Mouse (Mus musculus): ENCODE results near the gene Prune1.

Prune1 gene

GRCm38 (mm10) chr3:95277149-95277551 lies 4.7 kb downstream of the Prune1 start:
- DNase-seq (ENCODE audit: low spot score): no peak

DNA sequence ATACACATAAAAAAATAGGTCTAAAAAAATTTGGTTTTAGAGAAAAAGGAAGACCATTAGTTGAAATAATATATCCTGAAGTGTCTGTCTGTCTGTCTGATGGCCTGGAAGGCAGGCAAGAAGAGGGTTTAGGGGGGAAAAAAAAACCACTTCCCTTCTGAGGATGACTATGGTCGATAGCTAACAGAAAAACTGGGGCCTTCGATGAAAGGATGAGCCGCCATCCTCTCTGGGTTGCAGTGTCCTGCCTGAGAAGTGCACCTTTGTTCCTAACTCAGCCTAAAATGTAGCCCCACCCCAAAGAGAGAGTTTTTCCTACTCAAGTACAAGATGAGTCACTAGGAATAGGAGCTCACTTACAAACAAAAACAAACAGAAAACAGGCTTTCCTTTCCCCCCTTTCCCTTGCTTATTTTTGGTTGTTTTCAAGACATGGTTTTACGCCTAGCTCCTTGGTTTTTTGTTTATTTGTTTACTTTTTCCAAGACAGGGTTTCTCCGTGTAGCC lies 5.4 kb downstream of the Prune1 start:
- no peak for DNase-seq (ENCODE audit: low spot score)

- no peak for DNase-seq (ENCODE audit: low spot score)
Observed at GRCm38 (mm10) chr3:95275161-95275560, 6.7 kb downstream of the Prune1 start.

GRCm38 (mm10) chr3:95274453-95274852 lies 7.4 kb downstream of the Prune1 start:
- DNase-seq (ENCODE audit: low spot score): no peak

GRCm38 (mm10) chr3:95273471-95273870 lies 8.4 kb downstream of the Prune1 start:
- DNase-seq (ENCODE audit: low spot score): no peak

DNA sequence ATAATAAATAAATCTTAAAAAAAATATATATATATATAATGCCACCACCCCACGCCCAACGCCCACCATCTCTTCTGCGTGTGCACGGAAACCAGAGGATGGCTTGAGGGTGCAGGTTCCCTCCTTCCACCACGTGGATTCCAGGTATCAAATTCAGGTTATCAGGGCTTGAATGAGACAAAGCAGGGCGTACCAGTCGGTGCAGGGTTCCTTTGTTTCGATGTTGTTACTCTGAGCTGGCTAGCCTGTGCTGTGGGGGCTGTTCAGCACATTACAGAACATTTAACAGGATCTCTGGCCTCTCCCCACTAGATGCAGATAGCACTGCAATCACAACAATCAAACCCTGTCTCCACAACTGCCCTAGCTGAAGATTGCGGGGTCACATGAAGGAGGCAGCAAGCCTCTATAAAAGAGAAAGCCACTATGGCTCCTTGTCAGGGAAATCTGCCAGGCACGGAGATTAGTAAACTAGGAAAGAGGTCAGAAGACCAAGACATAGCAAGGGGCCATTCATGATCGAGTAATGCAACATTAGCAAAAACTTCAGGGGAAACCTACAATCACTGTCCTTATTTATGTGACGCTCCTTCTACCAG lies 11.0 kb downstream of the Prune1 start:
- no peak for DNase-seq (ENCODE audit: low spot score)

DNA sequence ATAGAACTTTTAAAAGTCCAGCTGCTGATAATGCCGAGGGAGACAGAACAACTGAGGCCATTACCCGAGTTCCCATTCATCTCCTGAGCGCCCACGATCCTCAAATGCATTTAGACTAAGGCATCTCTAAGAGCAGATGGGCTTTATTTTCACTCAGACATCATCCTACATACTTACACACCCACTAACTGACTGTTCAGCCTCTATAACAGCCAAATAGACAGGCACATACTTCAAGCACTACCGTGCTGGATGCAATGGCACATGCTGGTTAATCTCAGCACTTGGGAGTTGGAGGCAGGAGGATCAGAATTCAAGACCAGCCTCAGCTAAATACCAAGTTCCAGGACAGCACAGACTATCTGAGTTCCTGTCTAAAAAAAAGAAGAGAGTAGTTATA lies 12.1 kb downstream of the Prune1 start:
- no peak for DNase-seq (ENCODE audit: low spot score)

DNA sequence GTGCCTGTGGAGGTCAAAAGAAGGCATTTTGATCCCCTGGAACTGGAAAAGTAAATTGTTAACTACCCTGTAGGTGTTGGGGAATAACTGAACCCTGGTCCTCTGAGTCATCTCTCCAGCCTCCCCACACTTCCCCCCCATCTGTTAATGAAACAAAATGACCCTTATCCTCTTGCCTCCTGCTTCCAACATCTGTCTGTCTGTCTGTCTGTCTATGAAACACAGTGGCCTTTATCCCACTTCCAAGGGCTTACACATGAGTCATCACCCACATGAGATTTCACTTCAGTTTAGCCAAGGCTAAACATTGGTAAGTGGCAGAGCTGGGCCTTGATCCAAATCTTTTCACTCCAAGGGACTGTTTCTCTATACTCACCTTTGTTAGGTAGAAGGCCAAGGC lies 14.0 kb downstream of the Prune1 start:
- DNase-seq (ENCODE audit: low spot score): no peak

DNA sequence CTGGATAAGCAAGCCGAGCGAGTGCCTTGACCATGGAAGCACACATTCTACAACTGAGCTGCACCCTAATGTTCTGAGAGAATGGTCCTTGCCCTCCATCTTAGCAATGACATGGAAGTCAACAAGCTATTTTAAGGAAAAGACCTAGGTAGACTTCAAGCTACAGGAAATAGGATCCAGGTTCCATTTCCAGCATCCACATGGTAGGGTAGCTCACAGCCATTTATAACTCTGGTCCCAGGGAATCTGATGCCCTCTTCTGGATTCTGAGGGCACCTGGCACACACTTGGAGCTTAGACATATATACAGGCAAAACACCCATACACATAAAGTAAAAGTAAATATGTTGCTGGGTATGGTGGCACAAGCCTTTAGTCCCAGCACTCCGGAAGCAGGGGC lies 15.8 kb downstream of the Prune1 start:
- DNase-seq (ENCODE audit: low spot score): no peak

DNA sequence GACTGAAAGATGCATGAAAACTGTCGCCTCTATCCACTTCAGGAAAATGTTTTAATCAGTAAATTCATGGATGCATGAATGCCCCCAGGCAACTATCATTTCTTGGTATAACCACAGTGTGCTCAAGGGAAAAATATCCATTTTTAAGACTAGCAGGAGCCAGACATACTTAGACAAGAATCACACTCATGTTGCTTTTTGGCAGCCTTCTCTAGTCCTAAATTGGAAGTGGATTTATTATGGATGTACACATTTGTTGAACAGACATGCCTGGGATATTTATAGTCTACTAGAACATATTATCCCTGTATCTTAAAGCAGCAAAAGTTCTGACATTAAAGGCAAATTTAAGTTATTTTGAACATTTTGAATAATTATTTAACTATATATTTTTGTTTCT lies 17.2 kb downstream of the Prune1 start:
- no peak for DNase-seq (ENCODE audit: low spot score)

DNA sequence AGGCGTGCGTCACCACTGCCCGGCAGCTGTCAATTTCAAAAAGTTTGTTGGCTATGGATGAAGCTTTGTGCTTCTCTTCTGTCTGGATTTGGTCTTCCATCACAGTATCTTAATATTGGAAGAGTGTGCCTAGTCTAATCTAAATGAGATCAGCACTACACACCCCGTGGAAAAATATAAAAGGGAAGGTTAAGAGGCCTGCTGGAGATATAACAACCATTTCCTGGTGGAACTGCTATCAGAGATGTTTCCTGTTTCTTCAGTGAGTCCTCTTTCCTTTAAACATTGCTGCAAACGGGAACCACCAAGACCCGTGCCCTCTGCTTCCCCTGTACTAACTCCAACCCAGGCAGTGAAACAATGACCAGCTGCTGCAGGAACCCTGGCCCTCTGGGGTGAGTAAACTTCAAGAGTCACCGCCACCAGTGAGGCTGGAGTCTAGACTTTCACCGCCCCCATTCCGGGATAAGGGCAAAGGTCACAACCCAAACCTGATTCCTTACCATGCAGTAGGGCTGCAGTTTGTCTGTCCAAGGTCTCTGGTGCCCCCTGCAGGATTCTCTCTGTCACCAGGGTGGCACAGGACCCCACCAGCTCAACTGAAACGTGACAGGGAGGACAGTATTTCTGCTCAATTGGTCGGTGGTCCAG lies 18.7 kb downstream of the Prune1 start:
- DNase-seq (ENCODE audit: low spot score): peak; percentile 60

DNA sequence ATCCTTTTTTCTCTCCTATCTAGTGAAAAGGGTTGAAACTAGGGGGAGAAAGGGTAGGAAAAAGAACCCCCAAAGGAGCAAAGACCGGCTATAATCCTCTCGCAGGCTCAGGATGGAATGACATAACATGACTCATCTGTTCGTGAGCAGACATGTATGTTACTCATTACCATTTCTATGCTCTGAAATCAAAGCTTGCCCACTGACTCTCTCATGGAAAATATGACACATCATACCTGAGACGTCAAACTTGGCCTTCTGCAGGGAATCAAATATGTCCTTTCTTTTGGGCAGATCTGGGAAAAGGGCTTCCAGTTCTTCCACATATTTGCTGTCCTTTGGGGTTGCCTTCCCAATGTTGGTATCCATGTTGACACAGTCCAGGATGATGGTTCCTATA lies 19.9 kb downstream of the Prune1 start:
- no peak for DNase-seq (ENCODE audit: low spot score)

- no peak for DNase-seq (ENCODE audit: low spot score)
Observed at GRCm38 (mm10) chr3:95256931-95257330, 24.9 kb downstream of the Prune1 start.

GRCm38 (mm10) chr3:95250783-95251424 lies 31.0 kb downstream of the Prune1 start, which contains the start of gene Bnipl:
Bnipl (minus strand) TSS chr3:95251193.
- no peak for DNase-seq (ENCODE audit: low spot score)

DNA sequence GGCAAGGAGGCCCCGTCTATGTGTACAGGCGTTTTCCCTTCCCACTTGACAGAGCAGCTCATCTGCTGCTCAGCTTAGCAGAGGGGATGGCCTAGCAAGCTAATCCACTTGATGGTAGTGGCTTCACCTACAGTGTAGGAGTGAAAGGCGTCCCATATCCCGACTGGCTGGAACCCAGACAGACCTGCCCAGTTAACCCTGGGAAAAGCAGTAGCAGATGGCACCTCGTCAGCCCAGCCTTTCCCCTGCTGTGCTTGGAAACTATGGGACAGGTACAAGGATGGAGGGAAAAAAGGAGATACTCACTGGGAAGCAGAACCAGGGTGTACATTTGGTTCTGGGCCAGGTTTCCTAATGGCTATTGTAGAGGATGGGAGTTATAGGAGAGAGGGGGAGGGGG lies 31.5 kb downstream of the Prune1 start:
- DNase-seq (ENCODE audit: low spot score): no peak

DNA sequence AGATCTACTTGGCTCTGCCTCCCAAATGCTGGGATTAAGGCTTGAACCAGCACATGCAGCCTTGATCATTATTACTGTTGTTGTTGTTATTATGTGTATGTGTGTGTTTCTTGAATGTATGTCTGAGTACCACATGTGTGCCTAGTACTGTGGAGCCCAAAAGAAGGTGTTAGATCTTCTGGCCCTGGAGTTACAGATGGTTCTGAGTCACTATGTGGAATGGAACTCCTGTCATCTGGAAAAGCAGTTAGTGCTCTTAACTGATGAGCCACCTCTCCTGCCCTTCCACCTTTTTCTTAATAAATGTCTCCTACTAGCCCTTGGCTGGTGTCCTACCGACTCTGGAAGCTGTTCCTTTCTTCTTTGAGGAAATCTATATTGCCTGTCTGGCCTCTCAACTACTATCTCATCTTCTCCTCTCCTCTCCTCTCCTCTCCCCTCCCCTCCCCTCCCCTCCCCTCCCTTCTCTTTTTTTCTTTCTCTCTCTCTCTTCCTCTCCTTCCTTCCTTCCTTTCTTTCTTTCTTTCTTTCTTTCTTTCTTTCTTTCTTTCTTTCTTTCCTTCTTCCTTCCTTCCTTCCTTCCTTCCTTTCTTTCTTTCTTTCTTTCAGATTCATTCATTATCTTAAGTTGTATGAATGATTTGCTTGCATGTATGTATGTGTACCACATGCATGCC lies 34.1 kb downstream of the Prune1 start:
- no peak for DNase-seq (ENCODE audit: low spot score)

- DNase-seq (ENCODE audit: low spot score): peak; percentile 82
Observed at GRCm38 (mm10) chr3:95246465-95247231, 35.2 kb downstream of the Prune1 start.

DNA sequence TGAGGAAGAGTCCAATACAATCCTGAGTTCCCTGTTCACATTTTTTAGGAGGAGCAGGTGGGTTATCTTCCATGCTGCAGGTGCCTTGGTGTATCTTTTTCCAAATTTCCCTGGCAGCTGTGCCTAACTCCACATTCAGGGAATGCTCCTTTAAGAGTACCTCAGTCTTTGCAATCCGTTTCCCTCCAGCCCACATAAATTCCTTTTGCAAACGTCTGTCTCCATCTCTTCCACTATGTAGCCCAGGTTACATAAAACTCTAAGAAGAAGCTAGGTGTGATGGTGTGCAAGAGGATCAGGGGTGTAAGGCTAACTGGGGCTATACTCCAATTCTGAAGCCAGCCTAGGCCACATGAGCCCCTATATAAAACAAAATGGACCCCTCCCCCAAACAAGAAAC lies 38.8 kb downstream of the Prune1 start:
- DNase-seq (ENCODE audit: low spot score): no peak

DNA sequence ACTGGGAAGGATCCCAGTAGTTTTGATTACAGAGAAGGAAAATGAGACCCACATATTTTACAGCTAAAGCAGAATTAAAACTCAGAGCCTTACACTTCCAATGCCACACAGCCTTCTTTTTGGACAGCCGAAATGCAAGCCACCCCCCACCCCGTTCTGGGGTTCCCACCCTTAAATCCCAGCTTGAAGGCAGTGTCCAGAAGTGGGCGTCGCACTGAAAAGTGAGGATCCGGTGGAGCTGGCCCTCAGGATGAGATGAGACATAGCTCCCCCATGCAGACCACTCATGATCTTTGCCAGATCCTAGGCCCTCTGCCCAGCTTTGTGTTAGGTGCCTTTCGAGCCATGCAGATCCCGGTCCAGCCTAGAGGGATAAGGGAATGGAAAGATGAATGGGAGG lies 40.4 kb downstream of the Prune1 start, which contains the start of gene Gm128:
Gm128 (minus strand) TSS at position 101 of the 400 bp plus-strand sequence.
- no peak for DNase-seq (ENCODE audit: low spot score)

GRCm38 (mm10) chr3:95240900-95241299 lies 41.0 kb downstream of the Prune1 start:
- no peak for DNase-seq (ENCODE audit: low spot score)

- no peak for DNase-seq (ENCODE audit: low spot score)
Observed at GRCm38 (mm10) chr3:95239971-95240370, 41.9 kb downstream of the Prune1 start.

DNA sequence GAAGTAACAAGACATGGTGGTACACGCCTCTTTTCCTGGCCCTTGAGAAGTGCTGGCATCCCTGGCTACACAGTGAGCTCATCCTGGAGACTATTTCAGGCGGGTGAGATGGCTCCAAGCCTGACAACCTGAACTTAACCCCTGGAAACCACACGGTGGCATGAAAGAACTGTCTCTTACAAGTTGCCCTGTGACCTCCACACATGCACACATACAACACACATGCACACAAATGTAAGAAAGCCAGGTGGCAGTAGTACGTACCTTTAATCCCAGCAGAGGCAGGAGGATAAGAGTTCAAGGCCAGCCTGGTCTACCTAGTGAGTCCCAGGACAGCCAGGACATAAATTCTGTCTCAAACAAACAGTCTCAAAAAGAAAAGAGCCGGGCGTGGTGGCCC lies 42.9 kb downstream of the Prune1 start:
- DNase-seq (ENCODE audit: low spot score): no peak

Measured in MN1 (cell line).